Mouse (Mus musculus) hindbrain, embryonic 12.5 days (tissue): Measurements from ENCODE around the gene Lsp1. TPM values are rescaled to one million over a fixed set of nuclear protein-coding genes. Genes with fewer than 3 reads are reported as not detected.

Source experiments
- ATAC-seq: fragments of 200-750 bp; cut with Nextera tagmentation; 2 replicates; pipeline ENCODE4 v1.8.0; 2017; ENCODE audit warnings: moderate TSS enrichment; ENCODE audit not compliant: low FRiP score
- H3K27ac ChIP-seq: fragments of 300-500 bp; sonication (generic); 2 replicates; pipeline ENCODE4 v1.5.1; 2016; ENCODE audit warnings: mild to moderate bottlenecking
- H3K27me3 ChIP-seq: fragments of 300-500 bp; sonication (generic); 2 replicates; pipeline ENCODE4 v1.6.1; 2016; ENCODE audit warnings: mild to moderate bottlenecking
- H3K36me3 ChIP-seq: fragments of 300-500 bp; sonication (generic); 2 replicates; pipeline ENCODE4 v1.6.1; 2016; ENCODE audit warnings: mild to moderate bottlenecking
- H3K4me1 ChIP-seq: fragments of 300-500 bp; sonication (generic); 2 replicates; pipeline ENCODE4 v1.6.1; 2016
- H3K4me2 ChIP-seq: fragments of 300-500 bp; sonication (generic); replicated peaks from 2 replicates; pipeline ENCODE4 v1.6.1; 2016; ENCODE audit warnings: mild to moderate bottlenecking
- H3K4me3 ChIP-seq: fragments of 300-500 bp; sonication (generic); 2 replicates; pipeline ENCODE4 v1.5.1; 2016; ENCODE audit warnings: mild to moderate bottlenecking
- H3K9ac ChIP-seq: fragments of 300-500 bp; sonication (generic); 2 replicates; pipeline ENCODE4 v1.6.1; 2016; ENCODE audit warnings: mild to moderate bottlenecking, moderate library complexity
- H3K9me3 ChIP-seq: fragments of 300-500 bp; sonication (generic); replicated peaks from 2 replicates; pipeline ENCODE4 v1.6.1; 2016; ENCODE audit warnings: mild to moderate bottlenecking
- WGBS: fragments of 180-500 bp; shearing (Covaris S2); methylation state at CpG from one replicate; pipeline ENCODE4 v1.1.7; 2016; 5-methylcytosine and 5-hydroxymethylcytosine counted together
- polyA plus RNA-seq: library from polyadenylated mRNA; unstranded; fragments of >200 nt; fragmentation: Nextera tagmentation; extraction: Ambion mirVana; gene quantifications from 2 replicates; pipeline ENCODE4 v1.2.1, GENCODE M21; 2016

Gene Lsp1
- polyA plus RNA-seq, 1 experiment from 2014 or later = 9.6 TPM

- H3K4me3 ChIP-seq = no peak overlapping the region
- H3K27ac ChIP-seq = no peak overlapping the region
- 92% methylated on average over 3 of the region's 3 CpGs for WGBS
Observed at GRCm38 (mm10) chr7:142479886-142480285, 19.3 kb downstream of the Lsp1 start.

DNA sequence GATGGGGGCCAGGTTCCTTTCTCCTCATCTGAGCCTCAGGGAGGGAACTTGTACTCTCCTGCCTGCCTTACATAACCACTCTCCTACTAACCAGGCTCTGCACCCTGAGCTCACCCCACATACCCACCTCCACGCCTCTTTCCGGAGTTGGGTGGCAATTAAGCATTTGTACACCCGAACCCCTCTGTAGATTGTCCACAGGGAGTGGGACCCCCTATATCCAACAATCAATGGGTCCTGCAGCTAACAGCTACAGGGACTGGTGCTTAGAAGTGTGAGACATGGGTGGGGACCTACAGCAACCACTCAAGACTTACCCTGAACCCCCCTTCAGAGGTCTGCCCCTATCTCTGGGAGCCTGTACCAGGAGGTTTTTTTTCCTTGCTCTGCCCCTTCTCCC, 20.1 kb downstream of the Lsp1 start:
- Histone ChIP-seq H3K36me3 (no peaks in the 10 kb centered on the region), H3K9ac (no peak overlapping the region), H3K27ac (no peak overlapping the region), H3K4me1 (peaks cover 29% of the 10 kb centered on the region), H3K4me3 (no peak overlapping the region), H3K4me2 (no peak overlapping the region), H3K27me3 (no peaks in the 10 kb centered on the region), H3K9me3 (no peaks in the 10 kb centered on the region)
- ATAC-seq = no peak
- WGBS = 95% methylated on average over 3 of the region's 3 CpGs

More at GRCm38 (mm10) chr7:142479886-142480285, 19.3 kb downstream of the Lsp1 start:
- peaks cover 36% of the 10 kb centered on the region for H3K4me1 ChIP-seq
- no peaks in the 10 kb centered on the region for H3K9me3 ChIP-seq
- H3K27me3 ChIP-seq = no peaks in the 10 kb centered on the region
- ATAC-seq = no peak
- no peak overlapping the region for H3K9ac ChIP-seq
- H3K4me2 ChIP-seq = no peak overlapping the region
- no peaks in the 10 kb centered on the region for H3K36me3 ChIP-seq

- H3K4me3 ChIP-seq = peak overlapping the region; percentile 20
- WGBS = 1% methylated on average over 5 of the region's 5 CpGs
- no peaks in the 10 kb centered on the region for H3K9me3 ChIP-seq
- H3K9ac ChIP-seq = peak overlapping the region; percentile 55
- H3K36me3 ChIP-seq = no peaks in the 10 kb centered on the region
- peak overlapping the region; percentile 81 for H3K27ac ChIP-seq
- H3K4me1 ChIP-seq = peaks cover 28% of the 10 kb centered on the region
- ATAC-seq = no peak; the same call in 1 of the 2 replicates
- peak overlapping the region; percentile 62 for H3K4me2 ChIP-seq
- no peaks in the 10 kb centered on the region for H3K27me3 ChIP-seq
Observed at GRCm38 (mm10) chr7:142481186-142481567, 20.6 kb downstream of the Lsp1 start.

- WGBS = 3% methylated on average over 21 of the region's 22 CpGs
- no peaks in the 10 kb centered on the region for H3K9me3 ChIP-seq
- no peaks in the 10 kb centered on the region for H3K27me3 ChIP-seq
- H3K4me1 ChIP-seq = peaks cover 30% of the 10 kb centered on the region
- H3K27ac ChIP-seq = peak overlapping the region; percentile 81
- no peaks in the 10 kb centered on the region for H3K36me3 ChIP-seq
- peak overlapping the region; percentile 55 for H3K9ac ChIP-seq
- ATAC-seq = peak; percentile 49
- peak overlapping the region; percentile 20 for H3K4me3 ChIP-seq
- H3K4me2 ChIP-seq = peak overlapping the region; percentile 62
Observed at GRCm38 (mm10) chr7:142481568-142482255, 21.1 kb downstream of the Lsp1 start.

DNA sequence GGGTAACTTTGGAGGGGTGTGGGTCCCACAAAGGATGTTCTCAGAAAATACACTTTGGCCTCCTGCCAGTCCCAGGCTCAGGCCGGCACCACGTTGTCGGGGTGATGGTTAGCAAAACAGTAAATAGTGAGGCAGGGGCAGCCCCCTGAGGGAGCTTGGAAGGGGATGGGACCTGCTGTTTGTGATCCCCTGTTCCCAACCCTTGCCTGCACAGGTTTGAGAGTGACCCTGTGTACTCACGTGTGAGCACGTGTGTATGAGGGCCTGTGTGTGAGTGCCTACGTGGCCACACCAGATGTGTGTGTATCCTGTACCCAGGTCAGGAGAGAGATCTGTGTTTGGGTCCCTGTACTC, 21.6 kb downstream of the Lsp1 start:
- peak; percentile 46 for ATAC-seq
- peak overlapping the region; percentile 55; the same call in 1 of the 2 replicates for H3K9ac ChIP-seq
- 23% methylated on average over 6 of the region's 6 CpGs for WGBS

DNA sequence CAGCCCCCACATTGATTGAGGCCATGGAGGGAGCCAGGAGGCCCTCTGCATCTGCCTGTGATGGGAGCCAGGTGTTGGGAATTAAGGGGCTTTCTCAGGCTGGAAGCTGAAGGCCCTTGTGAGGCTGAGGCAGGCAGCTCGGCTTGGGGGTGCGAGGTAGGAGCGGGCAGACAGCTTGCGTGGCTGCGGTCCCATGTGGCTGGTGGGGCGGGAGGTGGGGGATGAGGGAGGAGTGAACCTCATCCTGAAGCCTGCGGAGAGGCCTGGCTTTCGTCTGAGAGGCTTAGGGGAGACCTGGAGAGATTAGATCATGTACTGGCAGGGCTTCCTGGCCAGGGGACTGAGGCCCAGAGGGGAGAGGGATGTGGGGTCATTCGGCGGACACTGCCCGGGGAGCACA, 22.5 kb downstream of the Lsp1 start:
- WGBS = 53% methylated on average over 11 of the region's 11 CpGs
- no peak overlapping the region for H3K4me2 ChIP-seq
- peak overlapping the region; percentile 81 for H3K27ac ChIP-seq
- peaks cover 43% of the 10 kb centered on the region for H3K4me1 ChIP-seq
- H3K36me3 ChIP-seq = no peaks in the 10 kb centered on the region
- no peak for ATAC-seq
- no peak overlapping the region for H3K4me3 ChIP-seq
- H3K27me3 ChIP-seq = no peaks in the 10 kb centered on the region
- no peak overlapping the region for H3K9ac ChIP-seq
- H3K9me3 ChIP-seq = no peaks in the 10 kb centered on the region

More for the DNA sequence above, 21.6 kb downstream of the Lsp1 start:
- Histone ChIP-seq H3K27me3 (no peaks in the 10 kb centered on the region), H3K9me3 (no peaks in the 10 kb centered on the region), H3K27ac (peak overlapping the region; percentile 81), H3K36me3 (no peaks in the 10 kb centered on the region), H3K4me2 (peak overlapping the region; percentile 62), H3K4me1 (peaks cover 36% of the 10 kb centered on the region), H3K4me3 (no peak overlapping the region)

GRCm38 (mm10) chr7:142484780-142485179, 24.2 kb downstream of the Lsp1 start:
- WGBS = 78% methylated on average over 12 of the region's 12 CpGs
- no peaks in the 10 kb centered on the region for H3K36me3 ChIP-seq
- no peak overlapping the region for H3K4me2 ChIP-seq
- peaks cover 43% of the 10 kb centered on the region for H3K4me1 ChIP-seq
- no peak overlapping the region for H3K4me3 ChIP-seq
- no peak overlapping the region for H3K9ac ChIP-seq
- no peak overlapping the region for H3K27ac ChIP-seq
- no peaks in the 10 kb centered on the region for H3K27me3 ChIP-seq
- H3K9me3 ChIP-seq = no peaks in the 10 kb centered on the region
- ATAC-seq = no peak

DNA sequence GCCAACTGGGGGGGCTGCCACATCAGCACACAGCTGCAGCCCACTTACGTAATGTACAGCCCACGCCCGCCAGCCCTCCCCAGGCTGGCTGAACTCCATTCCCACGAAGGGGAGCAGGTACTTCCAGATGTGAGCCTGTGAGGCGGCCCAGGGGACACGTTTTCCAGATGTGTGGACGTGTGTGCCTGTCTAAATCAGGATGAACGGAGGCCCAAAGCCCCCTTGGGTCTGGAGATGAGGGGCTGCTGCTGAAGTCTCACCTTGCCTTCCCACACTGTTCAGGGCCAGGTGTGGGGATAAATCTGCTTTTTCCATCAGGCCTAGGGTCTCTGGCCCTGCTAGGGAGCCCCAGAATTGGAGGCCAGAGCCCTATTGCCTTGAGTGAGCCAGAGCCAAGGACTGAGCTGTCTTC, 26.1 kb downstream of the Lsp1 start:
- 66% methylated on average over 8 of the region's 8 CpGs for WGBS
- H3K9ac ChIP-seq = no peak overlapping the region; the same call in 1 of the 2 replicates
- H3K27ac ChIP-seq = peak overlapping the region; percentile 66
- no peak overlapping the region for H3K4me3 ChIP-seq
- peaks cover 34% of the 10 kb centered on the region for H3K4me1 ChIP-seq
- H3K27me3 ChIP-seq = no peaks in the 10 kb centered on the region
- no peak overlapping the region for H3K4me2 ChIP-seq
- no peak for ATAC-seq
- no peaks in the 10 kb centered on the region for H3K36me3 ChIP-seq
- H3K9me3 ChIP-seq = no peaks in the 10 kb centered on the region

GRCm38 (mm10) chr7:142487341-142487859, 26.8 kb downstream of the Lsp1 start:
- peak overlapping the region; percentile 25 for H3K4me2 ChIP-seq
- H3K36me3 ChIP-seq = no peaks in the 10 kb centered on the region
- 18% methylated on average over 9 of the region's 9 CpGs for WGBS

GRCm38 (mm10) chr7:142488053-142488452, 27.4 kb downstream of the Lsp1 start:
- WGBS = 74% methylated on average over 3 of the region's 3 CpGs
- no peaks in the 10 kb centered on the region for H3K36me3 ChIP-seq
- peaks cover 21% of the 10 kb centered on the region for H3K4me1 ChIP-seq
- no peak overlapping the region for H3K4me2 ChIP-seq
- ATAC-seq = no peak; the same call in 1 of the 2 replicates
- peak overlapping the region; percentile 66 for H3K27ac ChIP-seq
- H3K9me3 ChIP-seq = no peaks in the 10 kb centered on the region
- H3K9ac ChIP-seq = no peak overlapping the region
- H3K4me3 ChIP-seq = no peak overlapping the region
- no peaks in the 10 kb centered on the region for H3K27me3 ChIP-seq

More at GRCm38 (mm10) chr7:142487341-142487859, 26.8 kb downstream of the Lsp1 start:
- H3K9ac ChIP-seq = no peak overlapping the region; the same call in 1 of the 2 replicates
- H3K4me3 ChIP-seq = no peak overlapping the region
- no peaks in the 10 kb centered on the region for H3K9me3 ChIP-seq
- H3K27me3 ChIP-seq = no peaks in the 10 kb centered on the region
- H3K27ac ChIP-seq = peak overlapping the region; percentile 66
- H3K4me1 ChIP-seq = peaks cover 28% of the 10 kb centered on the region
- peak; percentile 73 for ATAC-seq

- H3K27me3 ChIP-seq = no peaks in the 10 kb centered on the region
- WGBS = 70% methylated on average over 8 of the region's 8 CpGs
Observed at GRCm38 (mm10) chr7:142493535-142493934, 32.9 kb downstream of the Lsp1 start.

GRCm38 (mm10) chr7:142496158-142496557, 35.5 kb downstream of the Lsp1 start:
- WGBS = 79% methylated on average over 3 of the region's 3 CpGs
- Histone ChIP-seq H3K4me2 (no peak overlapping the region), H3K27me3 (no peaks in the 10 kb centered on the region), H3K4me3 (no peak overlapping the region), H3K36me3 (no peaks in the 10 kb centered on the region), H3K9ac (no peak overlapping the region), H3K27ac (no peak overlapping the region), H3K9me3 (no peaks in the 10 kb centered on the region), H3K4me1 (no peaks in the 10 kb centered on the region)
- no peak for ATAC-seq

More at GRCm38 (mm10) chr7:142493535-142493934, 32.9 kb downstream of the Lsp1 start:
- Histone ChIP-seq H3K9me3 (no peaks in the 10 kb centered on the region), H3K4me1 (no peaks in the 10 kb centered on the region), H3K36me3 (no peaks in the 10 kb centered on the region), H3K4me3 (no peak overlapping the region), H3K4me2 (no peak overlapping the region), H3K9ac (no peak overlapping the region), H3K27ac (no peak overlapping the region)
- no peak for ATAC-seq

- Histone ChIP-seq H3K9me3 (no peaks in the 10 kb centered on the region), H3K27me3 (no peaks in the 10 kb centered on the region), H3K36me3 (no peaks in the 10 kb centered on the region), H3K4me2 (no peak overlapping the region), H3K9ac (no peak overlapping the region), H3K4me3 (no peak overlapping the region), H3K4me1 (no peaks in the 10 kb centered on the region), H3K27ac (no peak overlapping the region)
- WGBS = 77% methylated on average over 5 of the region's 5 CpGs
- no peak for ATAC-seq
Observed at GRCm38 (mm10) chr7:142496800-142497199, 36.2 kb downstream of the Lsp1 start.
